Mouse (Mus musculus) heart, adult 2 months (tissue): ENCODE measurements around the gene Fars2.

ENCODE experiments used
- CTCF ChIP-seq: fragments of 200-600 bp; IDR thresholded peaks from 2 replicates; pipeline ENCODE4 v1.8.1; 2022; ENCODE audit warnings: antibody characterized with exemption, mild to moderate bottlenecking, moderate library complexity
- POLR2A ChIP-seq: fragments of 200-500 bp; IDR thresholded peaks from 2 replicates; pipeline ENCODE4 v1.6.1; 2011; ENCODE audit warnings: mild to moderate bottlenecking, low read depth, low read length, control low read depth; ENCODE audit not compliant: insufficient read depth

DNA sequence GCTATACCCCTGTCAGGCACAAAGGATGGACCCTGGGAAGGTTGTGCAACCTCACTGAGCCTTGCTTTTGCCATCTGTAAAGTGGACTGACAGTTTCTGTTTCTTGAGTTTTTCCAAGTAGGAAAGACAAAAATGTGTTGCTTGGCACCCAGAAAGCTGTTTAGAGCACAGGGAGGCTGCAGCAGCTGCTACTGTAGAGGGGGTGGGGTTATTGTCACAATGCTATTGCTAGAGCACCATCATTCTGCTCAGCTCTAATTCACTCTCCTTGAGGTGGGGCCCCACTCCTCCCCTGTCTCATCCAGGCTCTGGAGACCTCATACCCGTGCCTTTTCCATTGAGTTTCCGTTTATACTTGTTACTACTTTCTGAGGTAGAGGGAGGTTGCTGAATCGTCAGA is 375.2 kb downstream of the Fars2 start:
- TF ChIP-seq CTCF, result no peak
- no peak for TF ChIP-seq POLR2A
